Mouse (Mus musculus) neural tube, embryonic 14.5 days (tissue): ENCODE measurements around the gene Gabra6. TPM values are rescaled to one million over a fixed set of nuclear protein-coding genes. Genes with fewer than 3 reads are reported as not detected.

Source experiments
- ATAC-seq: fragments of 200-750 bp; cut with Nextera tagmentation; 2 replicates; pipeline ENCODE4 v1.8.0; 2017; ENCODE audit warnings: low read depth, mild to moderate bottlenecking, moderate TSS enrichment, moderate library complexity
- H3K27ac ChIP-seq: fragments of 300-500 bp; sonication (generic); 2 replicates; pipeline ENCODE4 v1.5.1; 2014; ENCODE audit warnings: low read depth, mild to moderate bottlenecking, control low read depth, low read length, moderate library complexity, mixed read lengths
- H3K27me3 ChIP-seq: fragments of 300-500 bp; sonication (generic); 2 replicates; pipeline ENCODE4 v1.6.1; 2014; ENCODE audit warnings: low read length; ENCODE audit not compliant: control insufficient read depth, insufficient read depth
- H3K36me3 ChIP-seq: fragments of 300-500 bp; sonication (generic); 2 replicates; pipeline ENCODE4 v1.6.1; 2014; ENCODE audit warnings: low read length, mixed read lengths; ENCODE audit not compliant: control insufficient read depth, insufficient read depth
- H3K4me1 ChIP-seq: fragments of 300-500 bp; sonication (generic); 2 replicates; pipeline ENCODE4 v1.6.1; 2014; ENCODE audit warnings: low read length; ENCODE audit not compliant: control insufficient read depth, insufficient read depth
- H3K4me2 ChIP-seq: fragments of 300-500 bp; sonication (generic); 2 replicates; pipeline ENCODE4 v1.6.1; 2014; ENCODE audit warnings: mild to moderate bottlenecking, low read depth, low read length, control low read depth
- H3K4me3 ChIP-seq: fragments of 300-500 bp; sonication (generic); 2 replicates; pipeline ENCODE4 v1.5.1; 2014; ENCODE audit warnings: low read depth, low read length, control low read depth, mixed read lengths
- H3K9ac ChIP-seq: fragments of 300-500 bp; sonication (generic); replicated peaks from 2 replicates; pipeline ENCODE4 v1.6.1; 2014; ENCODE audit warnings: low read depth, mild to moderate bottlenecking, control low read depth, low read length, mixed read lengths
- H3K9me3 ChIP-seq: fragments of 300-500 bp; sonication (generic); 2 replicates; pipeline ENCODE4 v1.6.1; 2016; ENCODE audit warnings: low read length; ENCODE audit not compliant: control insufficient read depth
- WGBS: fragments of 180-500 bp; shearing (Covaris S2); extraction: QIAGEN DNeasy Blood & Tissue Kit; methylation state at CpG from one replicate; pipeline ENCODE4 v1.1.7; 2014; 5-methylcytosine and 5-hydroxymethylcytosine counted together
- polyA plus RNA-seq: library from polyadenylated mRNA; unstranded; fragments of >200 nt; fragmentation: Nextera tagmentation; extraction: Ambion mirVana; gene quantifications from 2 replicates; pipeline ENCODE4 v1.2.1, GENCODE M21; 2014

Gene Gabra6
- polyA plus RNA-seq = not detected in 2 replicates

DNA sequence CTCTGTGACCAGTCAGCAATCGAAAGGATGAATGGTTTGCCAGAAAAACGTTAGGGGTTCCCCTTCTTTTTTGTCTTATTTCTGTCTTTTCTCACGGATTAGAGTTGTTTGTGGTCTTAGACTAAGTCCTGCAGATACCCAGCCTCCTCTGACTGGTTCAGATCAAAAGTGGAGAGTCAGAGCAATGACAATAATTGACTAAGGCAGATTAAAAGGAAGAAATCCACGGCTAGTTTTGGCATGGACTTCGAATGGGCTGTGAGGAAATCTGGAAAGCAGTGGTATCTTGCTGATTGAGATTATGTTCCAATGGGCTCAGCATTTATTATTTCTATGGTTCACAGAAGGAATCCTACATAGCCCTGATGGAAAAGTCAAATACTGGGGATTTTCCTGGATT, at the start of gene Gabra6:
Gene Gabra6 (minus strand): TSS at position 191 of the 400 bp plus-strand sequence.
- WGBS = 76% methylated on average over 5 of the region's 5 CpGs

GRCm38 (mm10) chr11:42365544-42365943, 44.7 kb upstream of the Gabra6 start:
- no peak overlapping the region for H3K4me2 ChIP-seq
- no peaks in the 10 kb centered on the region for H3K36me3 ChIP-seq
- no peak for ATAC-seq
- no peaks in the 10 kb centered on the region for H3K27me3 ChIP-seq
- no peaks in the 10 kb centered on the region for H3K4me1 ChIP-seq
- no peak overlapping the region for H3K9ac ChIP-seq
- no peak overlapping the region for H3K27ac ChIP-seq
- WGBS = 84% methylated on average over 7 of the region's 7 CpGs
- H3K4me3 ChIP-seq = no peak overlapping the region
- H3K9me3 ChIP-seq = no peaks in the 10 kb centered on the region

More for the DNA sequence above, at the start of gene Gabra6:
- Histone ChIP-seq H3K4me2 (no peak within 1 kb of the TSS), H3K4me3 (no peak within 1 kb of the TSS), H3K27me3 (no peaks in the 10 kb centered on the region), H3K27ac (no peak within 1 kb of the TSS), H3K9ac (no peak within 1 kb of the TSS), H3K9me3 (no peaks in the 10 kb centered on the region), H3K36me3 (no peaks in the 10 kb centered on the region), H3K4me1 (no peaks in the 10 kb centered on the region)
- no peak for ATAC-seq

DNA sequence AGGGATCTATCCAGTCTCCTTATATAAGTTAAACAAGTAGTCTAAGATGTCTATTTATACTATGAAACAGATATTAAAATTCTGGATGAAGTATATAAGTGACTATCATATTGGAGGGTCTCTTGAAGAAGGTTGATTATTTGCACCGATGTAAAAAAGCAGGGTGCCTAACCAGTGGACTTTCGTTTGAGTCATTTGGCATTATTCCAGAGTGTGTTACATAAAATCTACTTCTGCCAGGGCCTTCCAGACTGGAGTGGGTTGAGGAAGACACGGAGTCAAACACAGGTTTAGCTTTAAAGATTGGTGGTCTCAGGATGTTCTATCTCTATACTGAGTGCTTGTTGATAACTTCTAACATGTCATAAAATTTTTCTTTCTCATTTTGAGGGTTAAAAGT, 11.2 kb upstream of the Gabra6 start:
- Histone ChIP-seq H3K27me3 (no peaks in the 10 kb centered on the region), H3K9me3 (no peaks in the 10 kb centered on the region), H3K4me1 (no peaks in the 10 kb centered on the region), H3K27ac (no peak overlapping the region), H3K4me2 (no peak overlapping the region), H3K9ac (no peak overlapping the region), H3K4me3 (no peak overlapping the region), H3K36me3 (no peaks in the 10 kb centered on the region)
- 87% methylated on average over 3 of the region's 3 CpGs for WGBS
- no peak for ATAC-seq

GRCm38 (mm10) chr11:42326262-42326661, 5.4 kb upstream of the Gabra6 start:
- no peaks in the 10 kb centered on the region for H3K27me3 ChIP-seq
- H3K4me2 ChIP-seq = no peak overlapping the region
- H3K4me3 ChIP-seq = no peak overlapping the region
- no peak overlapping the region for H3K9ac ChIP-seq
- WGBS = 82% methylated on average over 4 of the region's 4 CpGs
- H3K4me1 ChIP-seq = no peaks in the 10 kb centered on the region
- ATAC-seq = no peak
- H3K27ac ChIP-seq = no peak overlapping the region
- no peaks in the 10 kb centered on the region for H3K36me3 ChIP-seq
- H3K9me3 ChIP-seq = no peaks in the 10 kb centered on the region

DNA sequence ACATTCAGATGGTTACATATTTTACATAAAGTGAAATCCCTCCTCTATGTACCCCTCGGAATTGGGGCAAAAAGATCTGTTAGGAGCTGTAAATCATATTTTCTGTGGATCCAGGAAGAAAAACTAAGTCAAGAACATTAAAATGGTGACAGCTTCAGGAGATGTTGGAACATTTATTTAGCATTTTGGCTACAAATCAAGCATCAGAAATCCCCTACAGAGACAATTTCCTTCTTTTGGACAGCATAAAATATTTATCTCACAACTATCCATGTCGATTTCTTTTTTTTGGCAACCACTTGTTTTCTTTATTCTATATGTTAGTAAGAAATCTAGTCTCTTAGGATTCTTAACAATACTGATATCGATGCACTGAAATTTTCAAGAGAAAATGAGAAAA, 688 bp upstream of the Gabra6 start:
- no peaks in the 10 kb centered on the region for H3K4me1 ChIP-seq
- no peaks in the 10 kb centered on the region for H3K27me3 ChIP-seq
- H3K9me3 ChIP-seq = no peaks in the 10 kb centered on the region
- no peak overlapping the region for H3K9ac ChIP-seq
- 89% methylated on average over 3 of the region's 3 CpGs for WGBS
- no peak for ATAC-seq
- H3K36me3 ChIP-seq = no peaks in the 10 kb centered on the region
- H3K27ac ChIP-seq = no peak overlapping the region
- no peak overlapping the region for H3K4me3 ChIP-seq
- no peak overlapping the region for H3K4me2 ChIP-seq

DNA sequence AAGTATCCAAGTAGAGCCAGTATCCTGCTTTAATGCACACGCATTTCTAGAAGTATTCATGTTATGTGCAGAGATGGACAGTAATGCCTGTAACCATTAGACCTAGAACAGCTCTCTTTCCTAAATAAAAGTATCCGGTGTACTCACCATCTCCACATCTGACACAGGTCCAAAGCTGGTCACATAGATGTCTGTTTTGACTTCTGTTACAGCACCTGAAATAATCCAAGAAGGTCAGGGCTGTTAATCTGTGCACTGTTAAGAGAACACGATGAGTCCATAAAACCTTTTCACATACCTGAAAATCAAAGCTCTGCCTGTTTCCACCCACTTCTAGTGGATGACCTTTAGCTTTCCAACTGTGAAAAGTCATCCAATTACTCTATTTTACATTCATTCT, 1.4 kb downstream of the Gabra6 start:
- Histone ChIP-seq H3K36me3 (no peaks in the 10 kb centered on the region), H3K4me3 (no peak overlapping the region), H3K9ac (no peak overlapping the region), H3K4me2 (no peak overlapping the region), H3K27me3 (no peaks in the 10 kb centered on the region), H3K4me1 (no peaks in the 10 kb centered on the region), H3K9me3 (no peaks in the 10 kb centered on the region), H3K27ac (no peak overlapping the region)
- 85% methylated on average over 3 of the region's 3 CpGs for whole genome bisulfite sequencing
- ATAC-seq = no peak

DNA sequence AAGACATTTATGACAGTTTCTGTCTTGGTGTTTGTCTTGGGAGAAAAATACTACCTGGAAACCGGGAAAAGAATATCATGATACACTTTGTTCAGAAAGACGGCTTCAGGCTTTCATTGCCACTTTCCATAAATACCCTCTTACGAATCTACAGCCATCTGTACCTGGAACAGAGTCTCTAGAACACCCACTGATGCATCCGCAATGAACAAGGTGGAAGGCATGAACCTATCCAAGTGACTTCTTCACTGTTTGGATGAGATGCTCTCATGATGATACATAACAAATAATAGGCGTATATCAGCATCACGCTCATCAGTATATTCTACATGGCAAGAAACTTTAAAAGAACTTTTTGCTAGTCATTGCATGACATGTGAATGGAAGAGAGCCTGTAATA, 1.8 kb downstream of the Gabra6 start:
- Histone ChIP-seq H3K9me3 (no peaks in the 10 kb centered on the region), H3K27ac (no peak overlapping the region), H3K4me2 (no peak overlapping the region), H3K36me3 (no peaks in the 10 kb centered on the region), H3K4me3 (no peak overlapping the region), H3K27me3 (no peaks in the 10 kb centered on the region), H3K4me1 (no peaks in the 10 kb centered on the region), H3K9ac (no peak overlapping the region)
- WGBS = 92% methylated on average over 6 of the region's 6 CpGs
- ATAC-seq = no peak

GRCm38 (mm10) chr11:42317985-42318384, 2.9 kb downstream of the Gabra6 start:
- no peak overlapping the region for H3K4me3 ChIP-seq
- H3K9ac ChIP-seq = no peak overlapping the region
- 91% methylated on average over 3 of the region's 3 CpGs for WGBS
- no peaks in the 10 kb centered on the region for H3K27me3 ChIP-seq
- ATAC-seq = no peak
- H3K4me1 ChIP-seq = no peaks in the 10 kb centered on the region
- H3K36me3 ChIP-seq = no peaks in the 10 kb centered on the region
- H3K4me2 ChIP-seq = no peak overlapping the region
- H3K9me3 ChIP-seq = no peaks in the 10 kb centered on the region
- H3K27ac ChIP-seq = no peak overlapping the region

- Histone ChIP-seq H3K4me2 (peak overlapping the region; percentile 24; the same call in 1 of the 2 replicates), H3K4me1 (no peaks in the 10 kb centered on the region), H3K27ac (no peak overlapping the region), H3K4me3 (no peak overlapping the region), H3K9me3 (no peaks in the 10 kb centered on the region), H3K36me3 (no peaks in the 10 kb centered on the region), H3K27me3 (no peaks in the 10 kb centered on the region), H3K9ac (no peak overlapping the region)
- ATAC-seq = peak; percentile 44; the same call in 1 of the 2 replicates
- 5% methylated on average over 6 of the region's 6 CpGs for WGBS
These were observed 6.0 kb downstream of the Gabra6 start for GRCm38 (mm10) chr11:42314850-42315249.

DNA sequence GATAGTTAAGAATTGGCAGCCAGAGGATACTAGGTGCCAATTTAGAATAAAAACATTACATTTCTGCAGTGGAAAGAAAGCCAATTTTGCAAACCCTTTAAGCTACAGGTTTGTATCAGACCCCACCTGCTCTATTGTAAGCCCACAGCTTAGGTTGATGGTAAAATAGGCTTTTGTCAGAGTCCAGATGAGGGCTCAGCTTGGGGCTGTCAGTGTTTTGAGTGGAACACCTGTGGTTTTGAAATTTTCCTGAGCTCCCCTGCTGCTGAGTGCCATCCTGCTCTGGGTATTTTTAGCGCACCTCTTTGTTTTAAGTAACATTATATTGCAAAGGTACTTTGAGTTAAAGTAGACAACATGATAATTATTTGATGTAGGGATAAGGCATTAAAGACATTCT, 10.0 kb downstream of the Gabra6 start:
- no peak for ATAC-seq
- Histone ChIP-seq H3K4me3 (no peak overlapping the region), H3K4me1 (no peaks in the 10 kb centered on the region), H3K9me3 (no peaks in the 10 kb centered on the region), H3K4me2 (no peak overlapping the region), H3K9ac (no peak overlapping the region), H3K36me3 (no peaks in the 10 kb centered on the region), H3K27me3 (no peaks in the 10 kb centered on the region), H3K27ac (no peak overlapping the region)
- WGBS = 65% methylated on average over 1 of the region's 1 CpGs
